Mouse (Mus musculus): ENCODE data around the gene Tmem72. TPM values are rescaled to one million over a fixed set of nuclear protein-coding genes. Genes with fewer than 3 reads are reported as not detected.

Gene Tmem72
- not detected for polyA plus RNA-seq (2014; fragmentation: Illumina TruSeq; extraction: RNeasy Lipid Tissue Mini Kit (QIAGEN cat#74804); ENCODE audit: insufficient read depth, low read depth, low replicate concordance)

GRCm38 (mm10) chr6:116716666-116717065, at the start of gene Tmem72:
Tmem72 (minus strand) TSS chr6:116716913.

DNA sequence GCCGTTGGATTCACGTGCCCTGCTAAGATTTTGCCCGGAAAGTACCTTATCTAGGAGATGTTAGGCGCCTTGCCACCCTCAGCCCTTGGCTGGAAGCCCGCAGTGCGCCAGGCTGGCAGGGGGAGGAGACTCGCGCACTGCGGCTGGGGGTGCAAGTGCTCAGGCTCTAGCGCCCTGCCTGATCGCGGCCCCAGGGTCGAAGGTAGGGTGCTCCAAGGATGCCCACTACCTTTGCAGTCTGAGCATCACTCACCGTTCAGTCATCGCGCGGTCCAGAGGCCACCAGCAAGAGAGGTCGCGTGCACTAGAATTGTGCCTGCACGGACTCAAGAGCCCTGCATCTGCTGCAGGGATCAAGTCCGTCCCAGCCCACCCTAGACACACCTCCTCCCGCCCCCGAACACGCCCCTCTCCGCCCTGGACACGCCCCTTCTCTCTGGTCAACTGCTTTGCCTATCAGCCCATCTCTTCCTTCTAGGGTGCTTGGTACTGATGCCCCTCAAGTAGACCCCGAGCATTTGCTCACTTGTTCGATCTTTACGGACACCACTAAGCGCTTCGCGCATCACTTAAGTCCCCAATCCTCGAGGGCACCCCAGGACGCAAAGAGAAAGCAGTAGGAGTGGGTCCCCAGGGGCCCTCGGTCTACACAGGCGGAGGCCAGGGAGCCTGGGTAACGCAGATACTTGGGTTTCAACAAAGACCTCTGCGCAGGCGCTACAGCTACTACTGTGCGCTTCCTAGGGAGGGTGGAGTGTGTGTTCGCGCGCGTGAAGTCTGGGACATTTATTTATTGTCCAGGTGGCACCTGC, 43.0 kb downstream of the Tmem72 start, which contains the start of gene Rassf4:
TSS of gene Rassf4 (minus strand) at position 482 of the 812 bp plus-strand sequence.

DNA sequence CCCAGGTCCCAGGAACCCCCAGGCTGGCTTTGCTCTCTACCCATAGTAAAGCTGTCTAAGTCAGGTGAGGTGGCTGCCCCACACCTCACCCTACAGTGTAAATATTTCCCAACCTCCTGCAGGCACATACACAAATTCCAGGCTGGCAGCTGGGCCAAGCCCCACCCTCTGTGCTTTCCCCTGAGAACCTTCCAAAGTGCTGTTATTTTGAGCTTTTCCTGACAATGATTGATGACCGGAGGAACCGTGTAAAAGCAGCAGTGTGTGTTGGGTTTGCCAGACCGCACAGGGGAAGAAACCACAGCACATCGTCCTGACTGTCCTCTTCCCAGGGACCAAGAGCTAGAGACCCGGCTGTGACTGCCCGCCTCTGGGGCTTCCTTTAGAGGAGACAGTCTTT, 66.3 kb downstream of the Tmem72 start, which contains the start of gene Depp1:
TSS of gene Depp1 (plus strand) at position 204 of the 400 bp plus-strand sequence.

Other genes with a start within 250 kb of the Tmem72 start
- not detected for gene Olfr211, start 227.8 kb downstream of the Tmem72 start, polyA plus RNA-seq (2014; fragmentation: Illumina TruSeq; extraction: RNeasy Lipid Tissue Mini Kit (QIAGEN cat#74804); ENCODE audit: insufficient read depth, low read depth, low replicate concordance)
- not detected for gene Olfr212, start 210.4 kb downstream of the Tmem72 start, polyA plus RNA-seq (2014; fragmentation: Illumina TruSeq; extraction: RNeasy Lipid Tissue Mini Kit (QIAGEN cat#74804); ENCODE audit: insufficient read depth, low read depth, low replicate concordance)
- not detected for gene Olfr213, start 178.5 kb downstream of the Tmem72 start, polyA plus RNA-seq (2014; fragmentation: Illumina TruSeq; extraction: RNeasy Lipid Tissue Mini Kit (QIAGEN cat#74804); ENCODE audit: insufficient read depth, low read depth, low replicate concordance)
- 0.23 TPM for gene Gm5580, start 165.8 kb downstream of the Tmem72 start, polyA plus RNA-seq (2014; fragmentation: Illumina TruSeq; extraction: RNeasy Lipid Tissue Mini Kit (QIAGEN cat#74804); ENCODE audit: insufficient read depth, low read depth, low replicate concordance)
- gene Olfr214, start 162.7 kb downstream of the Tmem72 start, polyA plus RNA-seq (2014; fragmentation: Illumina TruSeq; extraction: RNeasy Lipid Tissue Mini Kit (QIAGEN cat#74804); ENCODE audit: insufficient read depth, low read depth, low replicate concordance), result not detected
- gene Olfr215, start 132.7 kb downstream of the Tmem72 start, polyA plus RNA-seq (2014; fragmentation: Illumina TruSeq; extraction: RNeasy Lipid Tissue Mini Kit (QIAGEN cat#74804); ENCODE audit: insufficient read depth, low read depth, low replicate concordance), result not detected
- 20.6 TPM for gene Zfp422, start 87.9 kb downstream of the Tmem72 start, polyA plus RNA-seq (2014; fragmentation: Illumina TruSeq; extraction: RNeasy Lipid Tissue Mini Kit (QIAGEN cat#74804); ENCODE audit: insufficient read depth, low read depth, low replicate concordance)
- 51.7 TPM for gene Depp1, start 66.3 kb downstream of the Tmem72 start, polyA plus RNA-seq (2014; fragmentation: Illumina TruSeq; extraction: RNeasy Lipid Tissue Mini Kit (QIAGEN cat#74804); ENCODE audit: insufficient read depth, low read depth, low replicate concordance)
- 7.7 TPM for gene Rassf4, start 43.0 kb downstream of the Tmem72 start, polyA plus RNA-seq (2014; fragmentation: Illumina TruSeq; extraction: RNeasy Lipid Tissue Mini Kit (QIAGEN cat#74804); ENCODE audit: insufficient read depth, low read depth, low replicate concordance)

Data from lung, adult 10 weeks (tissue).